Mouse (Mus musculus): ENCODE data around the gene Ncor2. TPM values are rescaled to one million over a fixed set of nuclear protein-coding genes. Genes with fewer than 3 reads are reported as not detected.
A peak's percentile ranks its signal among the peaks of the same experiment; 100 is the strongest.

Ncor2 gene
- polyA plus RNA-seq, 1 experiment from 2014 or later = 11.1 TPM

GRCm38 (mm10) chr5:125036483-125036882 lies 142.5 kb downstream of the Ncor2 start:
- Histone ChIP-seq H3K27ac (replicated peaks) (no peak overlapping the region), H3K27me3 (ENCODE audit: control insufficient read depth, insufficient read depth, low read length) (no peaks in the 10 kb centered on the region), H3K4me3 (ENCODE audit: low read depth, low read length) (no peak overlapping the region), H3K4me2 (replicated peaks; ENCODE audit: low read depth) (no peak overlapping the region), H3K36me3 (ENCODE audit: control insufficient read depth, insufficient read depth, low read length) (peaks cover 46% of the 10 kb centered on the region), H3K9me3 (ENCODE audit: control insufficient read depth, low read length) (no peaks in the 10 kb centered on the region), H3K4me1 (replicated peaks; ENCODE audit: control insufficient read depth, insufficient read depth) (no peaks in the 10 kb centered on the region), H3K9ac (ENCODE audit: low read length) (no peak overlapping the region)
- WGBS = 82% methylated on average over 8 of the region's 8 CpGs
- TF ChIP-seq CTCF (IDR thresholded peaks at IDR 0.05; ENCODE audit: low read depth) (no peak), EP300 (optimal IDR thresholded peaks at IDR 0.05) (no peak)
- DNase-seq (ENCODE audit: low spot score) (no peak), ATAC-seq (ENCODE audit: low FRiP score, low TSS enrichment) (no peak)

DNA sequence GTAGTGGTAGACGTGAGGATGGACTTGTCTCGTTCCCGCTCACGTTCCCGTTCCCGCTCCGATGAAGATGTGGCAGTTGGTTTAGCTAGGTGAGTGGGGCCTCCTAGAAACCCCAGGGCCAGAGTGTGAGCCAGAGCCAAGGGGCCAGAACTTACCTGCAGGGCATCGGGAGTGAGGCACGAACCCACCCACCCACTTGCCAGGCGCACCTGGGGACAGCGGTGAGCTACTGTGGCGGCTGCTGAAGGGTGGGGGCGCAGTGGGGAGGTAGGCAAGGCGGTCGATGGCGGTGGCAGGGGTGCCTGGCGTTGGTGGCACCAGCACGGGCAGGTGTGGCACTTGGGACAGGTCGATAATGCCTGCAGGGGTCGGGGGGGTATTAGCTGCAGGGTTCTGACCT lies 150.1 kb downstream of the Ncor2 start:
- 97% methylated on average over 20 of the region's 20 CpGs for WGBS

GRCm38 (mm10) chr5:125028371-125028770 lies 150.6 kb downstream of the Ncor2 start:
- H3K27me3 ChIP-seq (ENCODE audit: control insufficient read depth, insufficient read depth, low read length) = no peaks in the 10 kb centered on the region
- ATAC-seq (ENCODE audit: low FRiP score, low TSS enrichment) (no peak), DNase-seq (ENCODE audit: low spot score) (no peak)
- no peak overlapping the region for H3K27ac ChIP-seq (replicated peaks)
- no peak overlapping the region for H3K4me2 ChIP-seq (replicated peaks; ENCODE audit: low read depth)
- WGBS = 81% methylated on average over 15 of the region's 15 CpGs
- H3K36me3 ChIP-seq (ENCODE audit: control insufficient read depth, insufficient read depth, low read length) = peaks cover 74% of the 10 kb centered on the region
- no peak overlapping the region for H3K4me3 ChIP-seq (ENCODE audit: low read depth, low read length)
- H3K9ac ChIP-seq (ENCODE audit: low read length) = no peak overlapping the region
- no peak for TF ChIP-seq CTCF (IDR thresholded peaks at IDR 0.05; ENCODE audit: low read depth)
- TF ChIP-seq EP300 (optimal IDR thresholded peaks at IDR 0.05) = no peak
- no peaks in the 10 kb centered on the region for H3K9me3 ChIP-seq (ENCODE audit: control insufficient read depth, low read length)
- no peaks in the 10 kb centered on the region for H3K4me1 ChIP-seq (replicated peaks; ENCODE audit: control insufficient read depth, insufficient read depth)

More for the DNA sequence above, 150.1 kb downstream of the Ncor2 start:
- H3K4me3 ChIP-seq (ENCODE audit: low read depth, low read length) = no peak overlapping the region
- peaks cover 71% of the 10 kb centered on the region for H3K36me3 ChIP-seq (ENCODE audit: control insufficient read depth, insufficient read depth, low read length)
- H3K4me2 ChIP-seq (replicated peaks; ENCODE audit: low read depth) = no peak overlapping the region
- no peak overlapping the region for H3K27ac ChIP-seq (replicated peaks)
- no peaks in the 10 kb centered on the region for H3K27me3 ChIP-seq (ENCODE audit: control insufficient read depth, insufficient read depth, low read length)
- no peak for ATAC-seq (ENCODE audit: low FRiP score, low TSS enrichment)
- no peak overlapping the region for H3K9ac ChIP-seq (ENCODE audit: low read length)
- H3K4me1 ChIP-seq (replicated peaks; ENCODE audit: control insufficient read depth, insufficient read depth) = no peaks in the 10 kb centered on the region
- H3K9me3 ChIP-seq (ENCODE audit: control insufficient read depth, low read length) = no peaks in the 10 kb centered on the region
- TF ChIP-seq CTCF (IDR thresholded peaks at IDR 0.05; ENCODE audit: low read depth) (no peak), EP300 (optimal IDR thresholded peaks at IDR 0.05) (no peak)
- no peak for DNase-seq (ENCODE audit: low spot score)

DNA sequence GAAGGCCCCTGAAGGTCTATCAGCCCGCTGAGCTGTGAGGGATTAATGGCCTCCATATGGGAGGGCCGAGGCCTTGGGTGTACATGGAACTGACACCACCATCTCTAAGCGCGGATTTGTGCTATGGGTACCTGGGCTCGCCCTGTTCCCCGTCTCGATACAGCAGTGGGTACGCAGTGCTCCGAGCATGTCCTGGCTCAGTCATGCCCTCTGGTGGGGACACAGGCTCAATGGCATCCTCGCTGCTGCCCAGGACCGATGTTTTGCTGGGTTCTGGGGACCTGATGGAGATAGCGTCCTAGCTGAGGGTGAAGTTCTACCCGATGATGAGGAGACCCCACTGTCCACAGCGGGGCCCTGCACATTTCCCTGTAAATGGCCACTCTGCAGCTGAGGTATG lies 155.0 kb downstream of the Ncor2 start:
- H3K9ac ChIP-seq (ENCODE audit: low read length) = no peak overlapping the region
- H3K36me3 ChIP-seq (ENCODE audit: control insufficient read depth, insufficient read depth, low read length) = peaks cover 53% of the 10 kb centered on the region
- H3K27me3 ChIP-seq (ENCODE audit: control insufficient read depth, insufficient read depth, low read length) = no peaks in the 10 kb centered on the region
- ATAC-seq (ENCODE audit: low FRiP score, low TSS enrichment) = 0 out of 2 replicates have a peak, but pooled peaks have one; percentile 2
- TF ChIP-seq CTCF (IDR thresholded peaks at IDR 0.05; ENCODE audit: low read depth) (peak; percentile 71), EP300 (optimal IDR thresholded peaks at IDR 0.05) (no peak)
- H3K4me3 ChIP-seq (ENCODE audit: low read depth, low read length) = no peak overlapping the region
- no peak for DNase-seq (ENCODE audit: low spot score)
- no peak overlapping the region for H3K4me2 ChIP-seq (replicated peaks; ENCODE audit: low read depth)
- WGBS = 76% methylated on average over 14 of the region's 14 CpGs
- H3K4me1 ChIP-seq (replicated peaks; ENCODE audit: control insufficient read depth, insufficient read depth) = no peaks in the 10 kb centered on the region
- H3K9me3 ChIP-seq (ENCODE audit: control insufficient read depth, low read length) = no peaks in the 10 kb centered on the region
- H3K27ac ChIP-seq (replicated peaks) = no peak overlapping the region

GRCm38 (mm10) chr5:125021298-125021697 lies 157.7 kb downstream of the Ncor2 start:
- no peak overlapping the region for H3K27ac ChIP-seq (replicated peaks)
- no peak overlapping the region for H3K4me2 ChIP-seq (replicated peaks; ENCODE audit: low read depth)
- H3K4me1 ChIP-seq (replicated peaks; ENCODE audit: control insufficient read depth, insufficient read depth) = no peaks in the 10 kb centered on the region
- no peak overlapping the region for H3K9ac ChIP-seq (ENCODE audit: low read length)
- H3K27me3 ChIP-seq (ENCODE audit: control insufficient read depth, insufficient read depth, low read length) = no peaks in the 10 kb centered on the region
- TF ChIP-seq EP300 (optimal IDR thresholded peaks at IDR 0.05) (no peak), CTCF (IDR thresholded peaks at IDR 0.05; ENCODE audit: low read depth) (no peak)
- H3K4me3 ChIP-seq (ENCODE audit: low read depth, low read length) = no peak overlapping the region
- H3K9me3 ChIP-seq (ENCODE audit: control insufficient read depth, low read length) = no peaks in the 10 kb centered on the region
- peak; percentile 43 for ATAC-seq (ENCODE audit: low FRiP score, low TSS enrichment)
- DNase-seq (ENCODE audit: low spot score) = peak; percentile 60
- H3K36me3 ChIP-seq (ENCODE audit: control insufficient read depth, insufficient read depth, low read length) = peaks cover 46% of the 10 kb centered on the region
- WGBS = 62% methylated on average over 11 of the region's 11 CpGs

- DNase-seq (ENCODE audit: low spot score) (no peak), ATAC-seq (ENCODE audit: low FRiP score, low TSS enrichment) (no peak)
- Histone ChIP-seq H3K4me2 (replicated peaks; ENCODE audit: low read depth) (no peak overlapping the region), H3K4me3 (ENCODE audit: low read depth, low read length) (no peak overlapping the region), H3K36me3 (ENCODE audit: control insufficient read depth, insufficient read depth, low read length) (peaks cover 39% of the 10 kb centered on the region), H3K27me3 (ENCODE audit: control insufficient read depth, insufficient read depth, low read length) (no peaks in the 10 kb centered on the region), H3K4me1 (replicated peaks; ENCODE audit: control insufficient read depth, insufficient read depth) (no peaks in the 10 kb centered on the region), H3K9ac (ENCODE audit: low read length) (no peak overlapping the region), H3K9me3 (ENCODE audit: control insufficient read depth, low read length) (no peaks in the 10 kb centered on the region), H3K27ac (replicated peaks) (no peak overlapping the region)
- WGBS = 84% methylated on average over 5 of the region's 5 CpGs
- TF ChIP-seq EP300 (optimal IDR thresholded peaks at IDR 0.05) = no peak
- no peak for TF ChIP-seq CTCF (IDR thresholded peaks at IDR 0.05; ENCODE audit: low read depth)
Observed at GRCm38 (mm10) chr5:125019099-125019498, 159.9 kb downstream of the Ncor2 start.
